Mouse (Mus musculus) gonadal fat pad, adult 2 months (tissue): ENCODE results near the gene Sf3b1. TPM values are rescaled to one million over a fixed set of nuclear protein-coding genes. Genes with fewer than 3 reads are reported as not detected.
A peak's percentile ranks its signal among the peaks of the same experiment; 100 is the strongest.
"Not testable (repeated sequence)": the region's sequence is repeated elsewhere in the genome, so short reads cannot be mapped to it uniquely, and the experiment has no call there.

ENCODE experiments used
- DNase-seq: peaks from one replicate; pipeline ENCODE4 v3.0.0-alpha.2; 2012; ENCODE audit warnings: low read depth
- polyA plus RNA-seq: library from polyadenylated mRNA; depleted of rRNA; stranded (reverse); fragments of >200 nt; gene quantifications from 2 replicates; pipeline ENCODE4 v1.2.3, GENCODE M21; 2012

The Sf3b1 gene
- polyA plus RNA-seq, 1 experiment: 53.3 TPM

GRCm38 (mm10) chr1:55028512-55029249 is 1.4 kb upstream of the Sf3b1 start:
- DNase-seq: no peak

- no peak for DNase-seq
Observed at GRCm38 (mm10) chr1:55027966-55028365, 685 bp upstream of the Sf3b1 start.

GRCm38 (mm10) chr1:55026444-55027252 is 633 bp downstream of the Sf3b1 start:
- DNase-seq: no peak

- DNase-seq: no peak
Observed at GRCm38 (mm10) chr1:55025656-55026430, 1.4 kb downstream of the Sf3b1 start.

GRCm38 (mm10) chr1:55021907-55022306 is 5.4 kb downstream of the Sf3b1 start:
- no peak for DNase-seq

- DNase-seq: no peak
Observed at GRCm38 (mm10) chr1:55012513-55012912, 14.8 kb downstream of the Sf3b1 start.

GRCm38 (mm10) chr1:55008313-55008712 is 19.0 kb downstream of the Sf3b1 start:
- DNase-seq: not testable (repeated sequence)

- no peak for DNase-seq
Observed at GRCm38 (mm10) chr1:54993581-54993980, 33.7 kb downstream of the Sf3b1 start.

- no peak for DNase-seq
Observed at GRCm38 (mm10) chr1:54986248-54986647, 41.0 kb downstream of the Sf3b1 start.

GRCm38 (mm10) chr1:54985831-54986230 is 41.5 kb downstream of the Sf3b1 start:
- DNase-seq: no peak

- DNase-seq: no peak
Observed at GRCm38 (mm10) chr1:54984154-54984553, 43.1 kb downstream of the Sf3b1 start.

GRCm38 (mm10) chr1:54983339-54983738 is 43.9 kb downstream of the Sf3b1 start:
- peak; percentile 40 for DNase-seq

- no peak for DNase-seq
Observed at GRCm38 (mm10) chr1:54982636-54983035, 44.6 kb downstream of the Sf3b1 start.

- no peak for DNase-seq
Observed at GRCm38 (mm10) chr1:54979226-54979984, 47.9 kb downstream of the Sf3b1 start.

GRCm38 (mm10) chr1:54971687-54972404 is 55.4 kb downstream of the Sf3b1 start:
- no peak for DNase-seq

GRCm38 (mm10) chr1:54966858-54967257 is 60.4 kb downstream of the Sf3b1 start:
- no peak for DNase-seq

- DNase-seq: no peak
Observed at GRCm38 (mm10) chr1:54965159-54965995, 61.9 kb downstream of the Sf3b1 start.

- DNase-seq: no peak
Observed at GRCm38 (mm10) chr1:54961724-54962123, 65.6 kb downstream of the Sf3b1 start.

GRCm38 (mm10) chr1:54960613-54961165 is 66.6 kb downstream of the Sf3b1 start:
- no peak for DNase-seq

- DNase-seq: no peak
Observed at GRCm38 (mm10) chr1:54958525-54958924, 68.8 kb downstream of the Sf3b1 start.
